Mouse (Mus musculus) layer of hippocampus, adult 18-20 months (tissue): Measurements from ENCODE around the gene Ankrd13d. TPM values are rescaled to one million over a fixed set of nuclear protein-coding genes. Genes with fewer than 3 reads are reported as not detected.

Experiments
- DNase-seq, 2 experiments: peaks; one replicate each; pipeline ENCODE4 v3.0.0; 2022; ENCODE audit warnings: low spot score in 2 of 2
- microRNA-seq, 2 experiments: library from miRNA; unstranded; fragments of <30 nt; microRNA quantifications; one replicate each; pipeline ENCODE4 v1.2.0; 2021
- total RNA-seq, 2 experiments: library from RNA; stranded (reverse); gene quantifications; 2 replicates each; pipeline ENCODE4 v1.2.3; 2021

The Ankrd13d gene
- total RNA-seq, 2 experiments from 2014 or later, result 58.5 to 59.2 TPM

GRCm38 (mm10) chr19:4227894-4228678 is 54.9 kb downstream of the Ankrd13d start:
- peak; percentile 56 to 81 for DNase-seq

- DNase-seq, result no peak
Measured at GRCm38 (mm10) chr19:4227446-4227845, 55.5 kb downstream of the Ankrd13d start.

- DNase-seq, result no peak
Measured at GRCm38 (mm10) chr19:4226779-4227178, 56.2 kb downstream of the Ankrd13d start.

GRCm38 (mm10) chr19:4222165-4222564 is 60.8 kb downstream of the Ankrd13d start:
- DNase-seq, result no peak

- no peak for DNase-seq
Measured at GRCm38 (mm10) chr19:4220957-4221743, 61.8 kb downstream of the Ankrd13d start.

- no peak for DNase-seq
Measured at GRCm38 (mm10) chr19:4220416-4220815, 62.5 kb downstream of the Ankrd13d start.

Small RNAs within 50 kb of the gene (microRNA-seq; reads per million reads assigned to microRNA genes)
- gene Mir6985, result 5.3 to 5.7 reads per million in 2 experiments

Other genes starting within 250 kb of the Ankrd13d start
- 100 to 1,000 TPM; 455 to 471 TPM for gene Gstp1, start 245.2 kb downstream of the Ankrd13d start, total RNA-seq
- gene Gstp2, start 237.1 kb downstream of the Ankrd13d start, total RNA-seq, result 10 to 100 TPM; 44.0 to 76.5 TPM
- not detected for gene Gstp3, start 223.6 kb downstream of the Ankrd13d start, total RNA-seq
- not detected for gene Cabp2, start 201.6 kb downstream of the Ankrd13d start, total RNA-seq
- gene Cdk2ap2, start 186.0 kb downstream of the Ankrd13d start, total RNA-seq, result 10 to 100 TPM; 36.2 to 38.7 TPM
- gene Pitpnm1, start 183.1 kb downstream of the Ankrd13d start, total RNA-seq, result 100 to 1,000 TPM; 174 to 181 TPM
- gene Aip, start 157.3 kb downstream of the Ankrd13d start, total RNA-seq, result 100 to 1,000 TPM; 121 to 140 TPM
- gene Gpr152, start 143.3 kb downstream of the Ankrd13d start, total RNA-seq, result not detected
- gene Cabp4, start 139.1 kb downstream of the Ankrd13d start, total RNA-seq, result under 1 TPM; 0.22 to 0.30 TPM
- gene Coro1b, start 134.5 kb downstream of the Ankrd13d start, total RNA-seq, result 10 to 100 TPM; 77.0 to 97.3 TPM
- 1 to 10 TPM; 1.6 to 2.5 TPM for gene Ptprcap, start 129.5 kb downstream of the Ankrd13d start, total RNA-seq
- gene Rps6kb2, start 119.8 kb downstream of the Ankrd13d start, total RNA-seq, result 10 to 100 TPM; 32.7 to 38.3 TPM
- 1 to 10 TPM; 6.3 to 7.1 TPM for gene Carns1, start 107.7 kb downstream of the Ankrd13d start, total RNA-seq
- 1 to 10 TPM in 1 of 2 experiments, under 1 TPM in 1; 0.52 to 1.0 TPM for gene Tbc1d10c, start 91.9 kb downstream of the Ankrd13d start, total RNA-seq
- 100 to 1,000 TPM; 268 TPM for gene Ppp1ca, start 91.1 kb downstream of the Ankrd13d start, total RNA-seq
- gene Rad9a, start 81.5 kb downstream of the Ankrd13d start, total RNA-seq, result 1 to 10 TPM; 7.9 to 9.6 TPM
- under 1 TPM; 0.38 to 0.57 TPM for gene Clcf1, start 68.9 kb downstream of the Ankrd13d start, total RNA-seq
- gene AC109138.7, start 68.8 kb downstream of the Ankrd13d start, total RNA-seq, result not detected
- 10 to 100 TPM; 14.4 to 16.5 TPM for gene Pold4, start 51.2 kb downstream of the Ankrd13d start, total RNA-seq
- 10 to 100 TPM; 49.5 to 49.6 TPM for gene Ssh3, start 14.0 kb downstream of the Ankrd13d start, total RNA-seq
- gene Grk2, start 23.1 kb upstream of the Ankrd13d start, total RNA-seq, result 100 to 1,000 TPM; 184 to 192 TPM
- 10 to 100 TPM; 74.2 to 88.4 TPM for gene Kdm2a, start 115.1 kb upstream of the Ankrd13d start, total RNA-seq
- 1 to 10 TPM; 1.0 to 1.2 TPM for gene Rhod, start 156.3 kb upstream of the Ankrd13d start, total RNA-seq
- 10 to 100 TPM; 28.5 to 30.3 TPM for gene Syt12, start 194.3 kb upstream of the Ankrd13d start, total RNA-seq
- gene 2010003K11Rik, start 215.4 kb upstream of the Ankrd13d start, total RNA-seq, result not detected
- gene Pcx, start 227.3 kb upstream of the Ankrd13d start, total RNA-seq, result 10 to 100 TPM; 66.2 to 67.1 TPM